Mouse (Mus musculus) ZHBTc4 (cell line): ENCODE data around the gene Oas2.

Source experiments
- DNase-seq: peaks from one replicate; pipeline ENCODE4 v3.0.0-alpha.2; 2011; ENCODE audit warnings: low read depth, low spot score

Gene Oas2

GRCm38 (mm10) chr5:120696865-120697264, 52.8 kb downstream of the Oas2 start:
- peak; percentile 94 for DNase-seq

GRCm38 (mm10) chr5:120696057-120696743, 53.5 kb downstream of the Oas2 start:
- DNase-seq = peak; percentile 90

GRCm38 (mm10) chr5:120694695-120695074, 55.0 kb downstream of the Oas2 start:
- peak; percentile 48 for DNase-seq

- DNase-seq = peak; percentile 29
These were observed 55.5 kb downstream of the Oas2 start for GRCm38 (mm10) chr5:120693931-120694694.

GRCm38 (mm10) chr5:120692034-120692433, 57.6 kb downstream of the Oas2 start:
- DNase-seq = peak; percentile 61

GRCm38 (mm10) chr5:120690417-120690816, 59.2 kb downstream of the Oas2 start:
- DNase-seq = no peak

- peak; percentile 64 for DNase-seq
These were observed 61.2 kb downstream of the Oas2 start for GRCm38 (mm10) chr5:120688434-120688833.

- no peak for DNase-seq
These were observed 61.8 kb downstream of the Oas2 start for GRCm38 (mm10) chr5:120687897-120688296.

- no peak for DNase-seq
These were observed 62.2 kb downstream of the Oas2 start for GRCm38 (mm10) chr5:120687484-120687851.

- DNase-seq = peak; percentile 38
These were observed 62.7 kb downstream of the Oas2 start for GRCm38 (mm10) chr5:120686749-120687483.

GRCm38 (mm10) chr5:120685678-120686077, 64.0 kb downstream of the Oas2 start:
- no peak for DNase-seq

- DNase-seq = peak; percentile 73
These were observed 66.5 kb downstream of the Oas2 start for GRCm38 (mm10) chr5:120682982-120683771.

- no peak for DNase-seq
These were observed 68.7 kb downstream of the Oas2 start for GRCm38 (mm10) chr5:120680918-120681317.
